Mouse (Mus musculus): ENCODE results near the gene Vtcn1.
A peak's percentile ranks its signal among the peaks of the same experiment; 100 is the strongest.
"Not testable (repeated sequence)": the region's sequence is repeated elsewhere in the genome, so short reads cannot be mapped to it uniquely, and the experiment has no call there.

The Vtcn1 gene

DNA sequence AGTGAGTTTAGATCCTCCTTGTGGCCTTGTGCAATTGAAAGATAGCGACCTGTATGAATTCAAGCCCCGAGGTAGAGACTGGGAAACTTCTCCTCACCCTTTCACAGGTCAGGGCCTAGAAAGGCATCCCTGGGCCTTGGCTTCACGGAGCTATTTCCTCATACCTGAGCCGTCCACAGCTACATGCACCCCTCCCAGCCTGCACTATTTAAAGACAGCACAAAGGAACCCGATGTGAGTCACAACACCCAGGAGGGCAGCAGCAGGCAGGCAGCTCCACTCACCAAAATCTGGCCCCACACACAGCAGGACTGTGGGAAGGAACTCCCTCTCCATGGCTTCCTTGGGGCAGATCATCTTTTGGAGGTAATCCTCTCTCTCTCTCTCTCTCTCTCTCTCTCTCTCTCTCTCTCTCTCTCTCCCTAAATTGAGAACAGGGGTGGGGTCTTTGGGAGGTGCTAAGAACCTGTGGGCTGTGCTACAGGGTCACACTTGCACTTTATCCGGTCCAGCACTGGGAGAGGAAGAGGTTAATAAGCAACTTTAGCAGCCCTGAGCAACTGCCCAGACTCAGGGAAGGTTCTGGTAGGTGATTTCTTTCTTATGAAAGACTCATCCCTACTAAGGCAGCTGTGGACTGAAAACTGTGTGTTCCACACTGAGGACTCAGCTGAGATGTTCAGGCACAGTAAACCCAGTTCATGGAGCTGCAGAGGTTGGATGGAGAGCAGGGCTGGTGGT, at the start of gene Vtcn1:
Gene Vtcn1 (plus strand): TSS at position 235 of the 741 bp plus-strand sequence.
- DNase-seq (ENCODE audit: low spot score), result no peak

GRCm38 (mm10) chr3:100776967-100777366, 48.3 kb upstream of the Vtcn1 start:
- no peak for DNase-seq (ENCODE audit: low spot score)

DNA sequence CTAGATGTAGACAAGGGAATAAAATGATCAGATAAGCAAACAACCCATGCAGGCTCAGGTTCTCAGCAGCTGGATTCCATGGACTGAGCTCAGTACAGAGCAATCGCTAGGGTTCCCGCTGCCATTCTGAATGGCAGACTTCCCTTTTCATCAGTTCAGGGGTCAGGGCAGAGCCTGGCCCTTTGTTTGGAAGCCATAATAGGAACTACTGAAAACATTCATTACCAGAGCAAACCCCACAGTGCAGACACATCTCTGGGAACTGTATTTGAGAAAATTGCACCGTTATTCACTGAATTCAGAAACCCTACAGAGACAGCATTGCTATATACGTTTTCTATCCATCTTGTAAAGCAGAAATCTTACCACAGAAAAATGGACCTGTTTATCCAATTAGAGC, 47.7 kb upstream of the Vtcn1 start:
- DNase-seq (ENCODE audit: low spot score), result no peak

DNA sequence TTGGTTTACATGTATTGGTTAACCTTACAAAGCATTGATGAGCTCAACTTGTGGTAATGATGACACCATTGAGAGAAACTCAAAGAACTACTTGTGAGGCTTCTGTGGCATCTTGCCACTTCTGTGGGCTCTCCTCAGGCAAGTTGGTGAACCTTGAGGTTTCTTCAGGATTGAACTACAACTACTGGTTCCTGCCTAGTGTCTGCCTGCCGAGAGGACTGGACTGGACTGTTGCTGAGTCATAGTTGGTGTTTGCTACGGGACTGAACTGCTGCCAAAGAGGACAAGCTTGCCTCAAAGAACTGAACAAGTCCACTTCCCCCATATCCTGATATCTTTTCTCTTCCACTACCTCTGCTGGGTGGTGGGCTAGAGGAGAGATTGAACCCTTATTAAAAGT, 39.2 kb upstream of the Vtcn1 start:
- peak; percentile 12 for DNase-seq (ENCODE audit: low spot score)

DNA sequence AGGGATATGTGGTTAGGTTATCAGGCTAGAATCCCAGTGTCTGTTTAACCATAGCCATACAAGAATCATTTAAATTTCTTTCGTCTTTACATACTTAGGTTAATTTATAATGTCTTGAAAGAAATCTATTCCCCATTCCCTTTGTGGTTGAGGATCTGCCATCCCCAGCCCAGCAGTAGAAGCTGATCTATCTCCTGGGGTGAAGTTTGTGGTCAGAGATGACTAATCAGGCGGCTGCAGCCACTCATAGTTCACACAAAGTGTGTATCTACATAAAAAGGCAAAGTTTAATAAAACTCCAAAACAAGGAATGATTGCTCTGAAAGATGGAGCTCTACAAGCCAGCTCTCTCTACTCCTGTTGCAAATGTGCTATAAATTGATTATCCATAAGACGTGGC, 33.6 kb upstream of the Vtcn1 start:
- DNase-seq (ENCODE audit: low spot score), result no peak

DNA sequence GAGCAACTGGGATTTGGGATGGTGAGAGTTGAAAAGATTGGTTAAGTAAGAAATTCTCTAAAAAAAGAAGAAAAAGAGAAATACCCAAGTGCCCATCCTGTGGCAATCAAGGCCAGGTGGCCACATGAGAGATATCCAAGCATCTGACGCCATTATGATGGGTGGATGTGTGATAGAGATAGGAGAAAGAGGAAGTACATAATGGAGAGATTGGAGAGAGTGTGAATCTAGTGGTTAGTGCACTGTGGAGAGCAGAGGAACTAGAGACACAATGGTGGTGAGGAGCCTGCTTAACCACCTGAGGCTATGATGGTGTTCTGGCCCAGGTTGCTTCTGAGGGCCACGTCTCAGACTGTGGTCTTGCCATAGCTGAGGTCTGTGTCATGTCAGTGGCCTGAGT, 31.9 kb upstream of the Vtcn1 start:
- no peak for DNase-seq (ENCODE audit: low spot score)

GRCm38 (mm10) chr3:100796571-100796970, 28.7 kb upstream of the Vtcn1 start:
- DNase-seq (ENCODE audit: low spot score), result no peak

DNA sequence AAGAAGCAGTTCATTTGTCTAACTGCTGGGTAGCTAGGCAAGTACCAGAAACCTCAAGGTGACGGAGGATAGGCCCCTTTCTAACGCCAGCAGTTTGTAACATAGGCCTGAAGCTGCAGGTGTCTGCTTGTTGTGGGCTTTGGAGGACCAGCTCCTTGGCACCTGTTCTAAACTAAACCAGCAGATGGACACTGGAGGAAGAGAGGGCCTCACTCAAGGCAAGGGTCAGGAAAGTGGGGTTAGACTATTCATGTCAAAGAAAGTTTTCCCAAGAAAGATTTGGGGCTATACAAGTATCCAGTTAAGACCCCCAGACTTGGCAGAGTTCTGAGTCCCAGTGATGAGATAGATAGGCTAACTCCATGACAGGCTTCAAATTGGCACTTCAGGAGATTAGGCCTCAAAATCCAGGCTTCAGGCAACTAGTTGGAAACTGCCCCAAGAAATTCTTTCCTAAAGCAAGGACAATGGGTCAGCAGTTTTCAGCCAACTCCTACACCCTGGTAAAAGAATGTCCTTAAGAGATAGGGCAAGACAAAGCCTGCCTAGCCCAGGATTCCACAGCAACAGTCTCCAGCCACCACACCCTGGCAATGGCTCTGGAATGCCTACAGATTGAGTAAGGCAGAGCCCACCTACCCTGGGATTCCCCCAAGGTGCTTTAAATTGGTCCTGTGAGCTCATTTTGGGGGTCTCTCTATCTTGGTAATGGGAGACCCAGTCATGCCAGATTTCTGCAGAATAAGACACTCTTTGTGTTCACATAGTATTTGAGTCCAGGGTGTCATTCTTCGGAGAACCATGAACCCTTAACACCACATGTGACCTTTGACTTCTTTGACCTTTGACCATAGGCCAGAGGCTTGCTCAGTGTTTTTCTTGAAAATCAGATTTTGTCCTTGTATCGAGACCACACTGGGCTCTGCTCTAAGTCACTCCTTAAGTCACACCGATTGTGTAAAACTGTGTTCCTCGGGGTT, 27.8 kb upstream of the Vtcn1 start:
- no peak for DNase-seq (ENCODE audit: low spot score)

DNA sequence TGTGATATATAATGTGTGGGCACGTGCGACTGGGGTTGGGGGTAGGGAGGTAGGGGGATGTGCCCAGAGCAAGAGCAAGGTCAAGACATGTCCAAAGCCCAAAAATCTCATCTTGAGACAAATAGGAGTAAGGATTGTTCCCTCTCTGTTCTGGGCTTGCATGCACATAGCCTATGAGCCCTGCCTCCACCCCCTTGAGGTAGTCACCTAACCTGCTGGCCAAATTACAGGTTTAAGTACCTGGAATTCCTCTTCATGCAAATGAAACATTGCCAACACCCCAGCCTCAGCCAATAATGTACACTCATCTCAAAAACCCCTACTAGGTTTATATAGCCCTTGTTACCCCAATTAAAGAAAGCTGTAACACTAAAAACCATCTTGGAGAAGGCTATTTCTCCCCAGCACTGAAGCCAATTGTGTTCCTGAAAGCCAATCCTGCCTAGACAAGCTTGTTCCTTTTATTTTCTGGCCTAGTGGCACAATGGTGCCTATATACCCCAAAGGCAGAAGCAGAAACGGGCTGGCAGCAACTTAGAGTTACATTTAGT, 26.3 kb upstream of the Vtcn1 start:
- DNase-seq (ENCODE audit: low spot score), result no peak

DNA sequence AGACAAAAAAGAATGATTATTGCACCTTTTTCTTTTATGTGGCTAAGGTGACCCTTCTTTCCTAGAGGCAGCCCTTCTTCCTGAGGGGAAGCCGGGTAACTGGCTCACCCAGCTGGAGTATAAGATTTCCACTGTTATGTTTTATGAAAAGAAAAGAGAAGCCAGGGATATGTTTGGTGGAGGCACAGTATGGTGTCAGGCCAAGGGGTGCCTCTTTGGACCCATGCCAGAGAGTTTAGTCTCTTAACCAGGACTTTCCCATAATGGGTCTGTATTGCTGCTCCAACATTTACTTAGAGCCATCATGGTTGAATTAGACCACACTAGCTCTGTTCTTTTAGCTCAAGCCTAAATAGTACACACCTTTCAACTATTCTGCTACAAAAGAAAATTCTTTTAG, 20.3 kb upstream of the Vtcn1 start:
- no peak for DNase-seq (ENCODE audit: low spot score)

GRCm38 (mm10) chr3:100805925-100806324, 19.3 kb upstream of the Vtcn1 start:
- no peak for DNase-seq (ENCODE audit: low spot score)

GRCm38 (mm10) chr3:100810461-100810860, 14.8 kb upstream of the Vtcn1 start:
- DNase-seq (ENCODE audit: low spot score), result no peak

- no peak for DNase-seq (ENCODE audit: low spot score)
Observed at GRCm38 (mm10) chr3:100811836-100812235, 13.4 kb upstream of the Vtcn1 start.

DNA sequence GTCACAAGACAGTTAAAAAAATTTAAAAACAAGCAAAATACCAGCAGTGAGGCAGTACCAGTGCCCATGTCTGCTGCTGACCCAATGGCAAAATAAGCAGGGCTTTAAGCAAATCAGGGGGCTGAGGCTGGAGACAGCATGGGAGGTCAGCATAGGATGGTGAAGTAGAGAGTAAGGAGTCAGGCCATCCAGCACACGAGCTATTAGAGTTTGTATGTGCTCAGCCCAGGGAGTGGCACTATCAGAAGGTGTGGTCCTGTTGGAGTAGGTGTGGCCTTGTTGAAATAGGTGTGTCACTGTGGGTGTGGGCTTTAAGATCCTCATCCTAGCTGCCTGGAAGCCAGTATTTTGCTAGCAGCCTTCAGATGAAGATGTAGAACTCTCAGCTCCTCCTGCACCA, 9.8 kb upstream of the Vtcn1 start:
- not testable (repeated sequence) for DNase-seq (ENCODE audit: low spot score)

DNA sequence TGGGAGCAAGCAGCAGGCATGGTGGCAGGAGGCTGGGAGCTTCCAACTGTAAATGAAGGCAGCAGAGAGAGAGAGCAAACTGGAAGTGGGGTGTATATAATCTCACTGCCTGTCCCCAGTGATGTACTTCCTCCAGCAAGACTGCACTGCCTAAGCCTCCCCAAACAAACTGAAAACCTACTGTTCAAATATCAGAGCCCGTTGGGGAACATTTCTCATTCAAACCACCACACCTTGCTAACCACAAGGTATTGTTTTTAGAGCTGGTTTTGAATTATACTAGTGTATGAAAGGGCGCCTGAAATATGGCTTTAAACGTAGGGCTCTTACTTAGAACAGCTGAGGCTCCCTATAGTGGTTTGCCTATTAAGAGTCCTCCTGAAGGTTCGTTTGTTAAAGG, 6.5 kb upstream of the Vtcn1 start:
- DNase-seq (ENCODE audit: low spot score), result no peak

- DNase-seq (ENCODE audit: low spot score), result no peak
Observed at GRCm38 (mm10) chr3:100819571-100819970, 5.7 kb upstream of the Vtcn1 start.

- no peak for DNase-seq (ENCODE audit: low spot score)
Observed at GRCm38 (mm10) chr3:100820852-100821251, 4.4 kb upstream of the Vtcn1 start.

GRCm38 (mm10) chr3:100821276-100821675, 4.0 kb upstream of the Vtcn1 start:
- peak; percentile 12 for DNase-seq (ENCODE audit: low spot score)

GRCm38 (mm10) chr3:100843784-100844183, 18.5 kb downstream of the Vtcn1 start:
- DNase-seq (ENCODE audit: low spot score), result peak; percentile 69

- DNase-seq (ENCODE audit: low spot score), result no peak
Observed at GRCm38 (mm10) chr3:100844366-100844765, 19.1 kb downstream of the Vtcn1 start.

- no peak for DNase-seq (ENCODE audit: low spot score)
Observed at GRCm38 (mm10) chr3:100848348-100848747, 23.1 kb downstream of the Vtcn1 start.

DNA sequence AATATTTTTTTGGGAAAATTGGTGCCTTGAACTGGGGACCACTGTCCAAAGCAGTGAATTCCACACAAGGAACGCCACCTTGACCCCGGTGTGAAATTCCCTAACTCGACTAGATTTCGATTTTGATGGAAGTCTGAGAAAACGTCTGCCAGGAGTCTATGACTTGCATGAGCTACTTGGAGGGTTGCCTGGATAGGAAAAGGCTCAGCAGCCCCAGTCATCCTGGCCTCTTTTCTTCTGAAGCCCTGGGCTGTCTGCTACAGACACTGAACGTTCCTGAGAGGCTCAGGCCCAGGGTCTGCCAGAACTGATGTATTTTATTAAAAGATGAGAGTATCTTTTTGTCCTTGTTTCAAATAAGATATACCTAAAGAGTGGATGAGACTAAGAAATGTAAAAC, 25.2 kb downstream of the Vtcn1 start:
- DNase-seq (ENCODE audit: low spot score), result no peak
